Mouse (Mus musculus): ENCODE results near the gene Zbtb21.
A peak's percentile ranks its signal among the peaks of the same experiment; 100 is the strongest.
"Not testable (repeated sequence)": the region's sequence is repeated elsewhere in the genome, so short reads cannot be mapped to it uniquely, and the experiment has no call there.

Gene Zbtb21

GRCm38 (mm10) chr16:97962151-97962948, at the start of gene Zbtb21, which contains the start of gene C2cd2:
TSS of gene Zbtb21 (minus strand) at chr16:97962622.
TSS of gene C2cd2 (minus strand) at chr16:97962598.
- peak; percentile 97 for DNase-seq

DNA sequence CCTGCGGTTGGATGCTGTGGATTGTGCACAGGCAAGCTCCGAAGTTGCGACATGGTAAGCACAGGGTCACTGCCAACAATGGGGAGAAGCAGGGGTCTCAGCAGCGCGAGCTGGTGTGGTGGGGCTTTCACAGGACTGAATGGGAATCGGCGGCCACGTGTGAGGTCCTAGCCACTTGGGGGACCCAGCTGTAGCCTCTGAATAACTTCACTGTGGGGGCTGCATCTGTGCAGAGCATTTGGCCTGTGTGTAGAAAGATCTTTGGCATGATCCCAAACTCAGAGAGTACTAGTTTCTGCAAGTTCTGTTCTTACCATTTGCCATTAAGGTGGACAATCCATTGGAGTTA, 34.9 kb upstream of the Zbtb21 start:
- DNase-seq: not testable (repeated sequence)

- DNase-seq: peak; percentile 90
Measured at GRCm38 (mm10) chr16:97996616-97997382, 34.4 kb upstream of the Zbtb21 start, which contains the start of gene B230307C23Rik. TSS of gene B230307C23Rik (plus strand) at chr16:97997315.

DNA sequence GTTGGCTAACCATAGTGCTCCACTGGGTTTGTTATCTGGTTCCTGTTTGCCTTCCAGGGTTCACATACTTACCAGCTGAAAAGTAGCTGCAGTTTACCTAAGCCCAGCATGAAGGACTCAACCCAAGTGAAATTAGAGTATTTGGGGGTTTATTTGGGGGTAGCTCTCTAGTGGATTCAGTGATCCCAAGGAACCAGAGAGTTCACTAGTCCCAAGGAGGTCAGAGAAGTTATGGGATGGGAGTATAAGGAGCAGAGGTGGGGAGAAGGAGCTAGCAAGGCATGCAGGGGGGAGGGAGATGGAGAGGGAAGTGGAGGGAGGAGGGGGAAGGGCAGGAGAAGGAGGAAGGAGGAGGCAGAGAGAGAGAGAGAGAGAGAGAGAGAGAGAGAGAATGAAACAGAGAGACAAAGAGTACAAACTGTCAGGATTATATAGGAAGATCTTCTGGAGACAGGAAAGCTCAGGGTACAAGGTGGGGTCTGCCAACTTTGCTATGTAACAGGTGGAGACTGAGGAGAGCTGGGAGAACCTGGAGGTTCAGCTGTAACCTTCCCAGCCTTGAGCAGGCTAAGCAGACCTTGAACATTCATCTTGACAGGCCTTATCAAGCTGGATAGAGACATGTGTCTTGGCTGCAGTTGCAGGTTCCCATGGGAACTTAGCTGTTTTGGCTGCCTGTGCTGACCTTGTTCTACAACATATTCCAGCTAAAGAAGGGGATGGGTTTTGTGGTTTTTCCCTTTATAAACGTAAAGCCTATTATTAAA, 33.6 kb upstream of the Zbtb21 start:
- DNase-seq: no peak

GRCm38 (mm10) chr16:97992477-97992876, 30.1 kb upstream of the Zbtb21 start:
- not testable (repeated sequence) for DNase-seq

- DNase-seq: no peak
Measured at GRCm38 (mm10) chr16:97991517-97991916, 29.1 kb upstream of the Zbtb21 start.

GRCm38 (mm10) chr16:97984589-97984988, 22.2 kb upstream of the Zbtb21 start:
- DNase-seq: no peak

- no peak for DNase-seq
Measured at GRCm38 (mm10) chr16:97981362-97981761, 18.9 kb upstream of the Zbtb21 start.

- DNase-seq: no peak
Measured at GRCm38 (mm10) chr16:97977722-97978121, 15.3 kb upstream of the Zbtb21 start.

DNA sequence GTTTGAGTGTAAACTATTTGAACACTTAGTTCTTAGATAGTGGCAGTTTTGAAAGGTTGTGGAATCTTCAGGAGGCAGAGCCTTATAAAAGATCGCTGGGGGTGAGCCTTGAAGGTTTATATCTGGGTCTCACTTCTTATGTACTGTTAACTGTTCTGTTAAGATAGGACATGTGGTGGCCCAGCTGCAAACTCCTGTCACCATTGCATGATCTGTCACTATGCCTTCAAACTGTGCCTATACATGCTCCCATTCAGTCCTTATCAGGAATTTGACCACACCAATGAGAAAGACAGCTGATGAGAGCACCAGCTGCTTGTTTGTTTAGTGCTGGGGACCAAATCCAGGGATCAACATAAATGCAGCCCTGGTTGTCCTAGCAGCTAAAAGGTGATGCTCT, 14.9 kb upstream of the Zbtb21 start:
- no peak for DNase-seq

DNA sequence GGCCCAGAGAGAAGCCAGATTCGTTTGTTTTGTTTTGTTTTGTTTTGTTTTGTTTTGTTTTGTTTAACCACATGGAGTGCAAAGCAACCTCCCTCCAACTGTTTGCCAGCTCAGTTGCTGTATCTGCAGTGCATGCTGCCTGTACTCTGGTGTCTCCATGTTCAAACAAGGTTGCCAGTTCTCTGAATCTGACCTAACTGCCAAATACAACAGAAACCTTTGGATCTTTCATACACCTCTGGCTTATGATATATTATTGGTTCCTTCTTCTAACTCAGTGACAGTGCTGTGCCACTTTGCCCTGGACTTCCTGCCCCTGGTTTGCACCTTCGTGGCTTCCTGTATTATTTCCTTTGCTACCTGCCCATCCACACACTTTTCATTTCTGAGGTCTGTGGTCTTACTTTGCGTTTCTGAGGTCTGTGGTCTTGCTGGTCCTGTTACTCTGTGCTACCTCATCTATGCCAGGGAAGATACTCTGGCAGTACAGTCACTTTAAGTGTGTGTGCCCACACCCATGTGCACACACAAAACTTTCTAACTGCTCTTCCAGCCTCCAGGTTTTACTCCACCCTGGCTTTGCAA, 1.6 kb upstream of the Zbtb21 start:
- DNase-seq: no peak

DNA sequence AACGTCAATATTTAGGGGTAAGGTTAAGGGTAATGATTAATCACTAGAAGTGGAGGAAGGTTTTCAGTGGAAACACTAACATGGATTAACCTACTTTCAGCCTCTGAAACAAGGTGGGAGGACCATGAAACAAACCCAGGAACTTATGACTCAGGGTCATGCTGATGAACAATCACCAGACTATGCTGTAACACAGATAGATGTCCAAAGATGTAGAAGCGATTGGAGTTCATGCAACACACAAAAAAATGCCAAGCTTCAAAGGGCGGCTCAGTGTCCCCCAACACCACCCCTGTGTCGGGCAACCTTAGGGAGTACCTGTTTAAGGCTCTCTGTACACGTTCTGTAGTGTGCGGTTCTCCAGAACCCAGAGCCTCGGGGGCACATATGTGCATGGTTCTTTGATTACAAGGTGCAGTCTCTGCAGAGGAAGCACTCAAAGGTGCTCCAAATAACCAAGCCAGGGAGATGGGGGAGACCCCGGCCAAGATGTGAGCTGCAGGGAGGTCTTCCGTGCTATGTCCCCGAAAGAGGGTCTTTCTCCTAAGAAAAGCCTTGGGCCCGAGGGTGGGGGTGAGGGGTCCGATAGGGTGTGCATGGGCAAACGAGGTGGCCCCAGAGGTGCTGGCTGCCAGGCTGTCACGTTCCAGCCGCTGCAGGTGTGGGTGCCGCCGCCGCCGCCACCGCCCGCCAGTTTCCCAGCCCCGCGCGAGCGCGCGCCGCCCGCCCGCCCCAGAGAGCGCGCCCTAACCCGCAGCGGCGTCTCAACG, 856 bp downstream of the Zbtb21 start:
- DNase-seq: no peak

DNA sequence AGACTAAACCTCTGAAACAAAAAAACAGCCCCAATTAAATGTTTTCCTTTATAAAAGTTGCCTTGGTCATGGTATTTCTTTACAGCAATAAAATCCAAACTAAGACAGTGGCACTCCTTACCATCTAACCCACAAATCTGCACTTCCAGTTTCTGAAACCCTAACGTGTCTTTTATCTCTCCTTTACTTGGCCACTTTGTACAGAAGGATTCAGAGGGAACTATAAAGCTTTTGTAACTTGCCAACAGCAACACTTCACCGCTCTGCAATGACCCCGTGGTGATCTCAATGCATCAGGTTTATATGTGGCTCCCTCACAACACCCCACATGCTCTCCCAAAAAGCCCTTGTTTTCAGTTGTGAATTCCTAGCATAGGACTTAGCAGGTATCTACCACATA, 2.1 kb downstream of the Zbtb21 start:
- no peak for DNase-seq

GRCm38 (mm10) chr16:97958401-97958973, 3.9 kb downstream of the Zbtb21 start:
- DNase-seq: no peak

DNA sequence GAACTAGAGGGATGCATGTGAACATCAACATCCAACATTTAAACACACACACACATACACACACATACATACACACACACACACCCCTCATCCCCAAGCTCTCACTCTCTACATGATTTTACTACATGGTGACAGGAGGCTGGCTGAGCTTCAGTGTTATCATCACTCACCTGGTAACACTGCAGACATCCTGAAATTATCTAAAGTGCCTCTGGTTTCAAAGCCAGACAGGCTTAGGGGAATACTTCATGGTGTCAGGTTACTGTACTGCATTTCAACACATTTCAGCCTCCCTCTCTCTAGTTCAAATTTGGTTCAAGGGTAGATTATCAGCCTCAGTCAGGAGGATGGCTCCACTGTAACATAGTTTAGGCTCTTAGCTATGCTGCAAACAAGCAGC, 4.8 kb downstream of the Zbtb21 start:
- DNase-seq: peak; percentile 15

- DNase-seq: no peak
Measured at GRCm38 (mm10) chr16:97956011-97956410, 6.4 kb downstream of the Zbtb21 start.

DNA sequence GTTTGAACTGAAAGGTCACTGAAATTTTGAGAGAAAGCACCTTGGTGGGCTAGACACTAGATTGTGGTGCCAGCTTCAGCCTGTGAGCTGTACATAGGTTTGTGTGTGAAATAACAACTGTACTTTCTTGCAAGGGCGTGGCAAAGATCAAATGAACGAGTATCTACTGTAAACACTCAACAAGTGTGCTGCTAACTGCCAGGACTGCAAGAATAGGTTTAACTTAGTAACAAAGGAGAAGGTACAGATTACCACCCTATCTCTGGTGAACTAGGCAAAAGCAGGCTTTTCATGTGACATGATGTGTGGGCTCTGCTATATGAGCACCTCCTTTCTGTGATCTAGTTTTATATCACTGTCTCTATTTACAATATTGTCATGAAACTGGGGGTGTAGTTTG, 9.1 kb downstream of the Zbtb21 start:
- no peak for DNase-seq

GRCm38 (mm10) chr16:97952801-97953200, 9.6 kb downstream of the Zbtb21 start:
- no peak for DNase-seq

GRCm38 (mm10) chr16:97952371-97952770, 10.1 kb downstream of the Zbtb21 start:
- no peak for DNase-seq

- no peak for DNase-seq
Measured at GRCm38 (mm10) chr16:97950061-97950460, 12.4 kb downstream of the Zbtb21 start.

- DNase-seq: no peak
Measured at GRCm38 (mm10) chr16:97948836-97949235, 13.6 kb downstream of the Zbtb21 start.

GRCm38 (mm10) chr16:97946993-97947392, 15.4 kb downstream of the Zbtb21 start:
- DNase-seq: not testable (repeated sequence)
